Mouse (Mus musculus): Measurements from ENCODE around the gene Hhipl1. TPM values are rescaled to one million over a fixed set of nuclear protein-coding genes. Genes with fewer than 3 reads are reported as not detected.
A peak's percentile ranks its signal among the peaks of the same experiment; 100 is the strongest.

Hhipl1 gene
- total and polyA plus RNA-seq, 2 experiments from 2014 or later = 1.5 to 5.2 TPM

- Histone ChIP-seq H3K9ac (no peak overlapping the region), H3K9me3 (ENCODE audit: low read length) (no peaks in the 10 kb centered on the region), H3K4me2 (ENCODE audit: low read depth) (no peak overlapping the region), H3K4me1 (ENCODE audit: insufficient read depth) (no peaks in the 10 kb centered on the region; the same call in 1 of the 2 replicates), H3K4me3 (ENCODE audit: low read depth, low read length) (no peak overlapping the region), H3K36me3 (ENCODE audit: insufficient read depth) (no peaks in the 10 kb centered on the region; the same call in 1 of the 2 replicates), H3K27me3 (ENCODE audit: insufficient read depth, low read length) (no peaks in the 10 kb centered on the region), H3K27ac (ENCODE audit: low read depth, low read length) (no peak overlapping the region)
- no peak for ATAC-seq
- DNase-seq = no peak
- peak; percentile 20; the same call in 1 of the 2 replicates for TF ChIP-seq CTCF (IDR thresholded peaks at IDR 0.05; ENCODE audit: low read depth)
These were observed 49.9 kb downstream of the Hhipl1 start for GRCm38 (mm10) chr12:108355986-108356385.

- peak; percentile 91 for DNase-seq
- Histone ChIP-seq H3K9me3 (ENCODE audit: low read length) (no peaks in the 10 kb centered on the region), H3K4me2 (ENCODE audit: low read depth) (no peak overlapping the region), H3K9ac (no peak overlapping the region), H3K27ac (ENCODE audit: low read depth, low read length) (no peak overlapping the region), H3K27me3 (ENCODE audit: insufficient read depth, low read length) (no peaks in the 10 kb centered on the region), H3K4me1 (ENCODE audit: insufficient read depth) (no peaks in the 10 kb centered on the region), H3K4me3 (ENCODE audit: low read depth, low read length) (no peak overlapping the region), H3K36me3 (ENCODE audit: insufficient read depth) (no peaks in the 10 kb centered on the region)
- 4% methylated on average over 5 of the region's 5 CpGs for WGBS
- ATAC-seq = peak; percentile 93
- TF ChIP-seq CTCF (IDR thresholded peaks at IDR 0.05; ENCODE audit: low read depth) = peak; percentile 96
These were observed 57.7 kb downstream of the Hhipl1 start for GRCm38 (mm10) chr12:108363796-108364195.

GRCm38 (mm10) chr12:108365340-108365739 lies 59.3 kb downstream of the Hhipl1 start:
- peak; percentile 41 for TF ChIP-seq CTCF (IDR thresholded peaks at IDR 0.05; ENCODE audit: low read depth)
- no peaks in the 10 kb centered on the region for H3K9me3 ChIP-seq (ENCODE audit: low read length)
- no peak overlapping the region for H3K4me2 ChIP-seq (ENCODE audit: low read depth)
- H3K36me3 ChIP-seq (ENCODE audit: insufficient read depth) = no peaks in the 10 kb centered on the region
- DNase-seq (peak; percentile 69), ATAC-seq (peak; percentile 24; the same call in 1 of the 2 replicates)
- H3K27ac ChIP-seq (ENCODE audit: low read depth, low read length) = no peak overlapping the region
- no peaks in the 10 kb centered on the region for H3K27me3 ChIP-seq (ENCODE audit: insufficient read depth, low read length)
- no peak overlapping the region for H3K9ac ChIP-seq
- H3K4me3 ChIP-seq (ENCODE audit: low read depth, low read length) = no peak overlapping the region
- no peaks in the 10 kb centered on the region for H3K4me1 ChIP-seq (ENCODE audit: insufficient read depth)
- 13% methylated on average over 3 of the region's 3 CpGs for WGBS

- WGBS = 77% methylated on average over 7 of the region's 7 CpGs
These were observed 59.8 kb downstream of the Hhipl1 start for GRCm38 (mm10) chr12:108365868-108366267.

GRCm38 (mm10) chr12:108367909-108368308 lies 61.8 kb downstream of the Hhipl1 start:
- Histone ChIP-seq H3K4me2 (ENCODE audit: low read depth) (no peak overlapping the region), H3K27me3 (ENCODE audit: insufficient read depth, low read length) (no peaks in the 10 kb centered on the region), H3K4me1 (ENCODE audit: insufficient read depth) (no peaks in the 10 kb centered on the region), H3K4me3 (ENCODE audit: low read depth, low read length) (no peak overlapping the region), H3K36me3 (ENCODE audit: insufficient read depth) (no peaks in the 10 kb centered on the region), H3K9me3 (ENCODE audit: low read length) (no peaks in the 10 kb centered on the region), H3K27ac (ENCODE audit: low read depth, low read length) (no peak overlapping the region), H3K9ac (no peak overlapping the region)
- 74% methylated on average over 2 of the region's 2 CpGs for WGBS
- TF ChIP-seq CTCF (IDR thresholded peaks at IDR 0.05; ENCODE audit: low read depth) = no peak
- DNase-seq = no peak
- ATAC-seq = no peak

More at GRCm38 (mm10) chr12:108365868-108366267, 59.8 kb downstream of the Hhipl1 start:
- Histone ChIP-seq H3K36me3 (ENCODE audit: insufficient read depth) (no peaks in the 10 kb centered on the region), H3K9me3 (ENCODE audit: low read length) (no peaks in the 10 kb centered on the region), H3K9ac (no peak overlapping the region), H3K4me1 (ENCODE audit: insufficient read depth) (no peaks in the 10 kb centered on the region), H3K27me3 (ENCODE audit: insufficient read depth, low read length) (no peaks in the 10 kb centered on the region), H3K4me3 (ENCODE audit: low read depth, low read length) (no peak overlapping the region), H3K4me2 (ENCODE audit: low read depth) (no peak overlapping the region), H3K27ac (ENCODE audit: low read depth, low read length) (no peak overlapping the region)
- no peak for ATAC-seq
- no peak for DNase-seq
- no peak for TF ChIP-seq CTCF (IDR thresholded peaks at IDR 0.05; ENCODE audit: low read depth)

GRCm38 (mm10) chr12:108368921-108369320 lies 62.9 kb downstream of the Hhipl1 start:
- TF ChIP-seq CTCF (IDR thresholded peaks at IDR 0.05; ENCODE audit: low read depth) = no peak
- Histone ChIP-seq H3K9ac (no peak overlapping the region), H3K4me1 (ENCODE audit: insufficient read depth) (no peaks in the 10 kb centered on the region), H3K4me3 (ENCODE audit: low read depth, low read length) (no peak overlapping the region), H3K27ac (ENCODE audit: low read depth, low read length) (no peak overlapping the region), H3K27me3 (ENCODE audit: insufficient read depth, low read length) (no peaks in the 10 kb centered on the region), H3K36me3 (ENCODE audit: insufficient read depth) (no peaks in the 10 kb centered on the region), H3K9me3 (ENCODE audit: low read length) (no peaks in the 10 kb centered on the region), H3K4me2 (ENCODE audit: low read depth) (no peak overlapping the region)
- ATAC-seq = no peak
- no peak for DNase-seq
- WGBS = 56% methylated on average over 5 of the region's 5 CpGs

GRCm38 (mm10) chr12:108370596-108371428 lies 64.7 kb downstream of the Hhipl1 start, which contains the start of gene Eml1:
TSS of gene Eml1 (plus strand) at chr12:108370957.
- no peak for TF ChIP-seq CTCF (IDR thresholded peaks at IDR 0.05; ENCODE audit: low read depth)
- Histone ChIP-seq H3K4me3 (ENCODE audit: low read depth, low read length) (no peak within 1 kb of the TSS), H3K36me3 (ENCODE audit: insufficient read depth) (no peaks in the 10 kb centered on the region), H3K9me3 (ENCODE audit: low read length) (no peaks in the 10 kb centered on the region), H3K9ac (no peak within 1 kb of the TSS), H3K4me2 (ENCODE audit: low read depth) (no peak within 1 kb of the TSS), H3K4me1 (ENCODE audit: insufficient read depth) (no peaks in the 10 kb centered on the region), H3K27me3 (ENCODE audit: insufficient read depth, low read length) (no peaks in the 10 kb centered on the region), H3K27ac (ENCODE audit: low read depth, low read length) (no peak within 1 kb of the TSS)
- DNase-seq (no peak), ATAC-seq (no peak)
- WGBS = 75% methylated on average over 19 of the region's 19 CpGs
